19 mouse cellular contexts compared by ENCODE assay signal in the genomic region with DNA sequence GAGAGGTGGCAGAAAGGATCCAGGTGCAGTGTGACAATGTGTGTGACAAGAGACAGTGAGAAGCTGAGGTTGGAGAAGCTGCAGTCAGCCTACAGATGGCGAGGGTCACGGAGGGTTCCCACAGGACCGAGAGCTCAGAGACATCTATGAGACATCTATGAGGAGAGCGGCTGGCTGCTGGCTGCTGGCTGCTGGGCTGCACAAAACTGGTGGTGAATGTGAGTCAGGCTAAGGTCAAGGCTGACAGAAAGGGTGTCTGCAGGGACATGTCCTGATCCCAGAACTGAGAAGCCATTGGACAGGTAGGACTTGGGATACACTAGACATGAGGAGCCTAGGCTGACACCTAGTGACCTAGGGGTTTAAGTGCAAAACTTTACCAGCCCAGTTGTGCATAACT. TPM values are rescaled to one million over a fixed set of nuclear protein-coding genes. Genes with fewer than 3 reads are reported as not detected.
"Had no signal": no experiment of that assay in that cellular context is flagged by ENCODE, and none has a peak within 500 bp of the region (broad histone marks: within the 10 kb centered on the region; RNA-seq: fewer than 3 reads in every experiment).

No protein-coding gene starts in this region.

- ATAC-seq: liver, embryonic 12.5 days; midbrain, embryonic 15.5 days had no signal

- DNase-seq: kidney, postnatal 25 days; layer of hippocampus, adult 9-11 months; liver; lung, adult 18-20 months; lung, postnatal 10 days; lung, postnatal 36 days; right cerebral cortex, adult 18-20 months; right cerebral cortex, postnatal 14 days; right cerebral cortex, postnatal 4 days; thymus, adult 2 months; thymus, postnatal 14 days; thymus, postnatal 4 days had no signal

RNA-seq across cellular contexts. Expression of a gene that starts 33.9 kb away (rescaled TPM):
- total RNA-seq: left cerebral cortex, postnatal 25 days had no signal
- polyA plus RNA-seq: large intestine, adult 2 months; limb, embryonic 10.5 days; midbrain, embryonic 11.5 days; neural tube, embryonic 12.5 days had no signal
